Mouse (Mus musculus) heart, embryonic 15.5 days (tissue): Measurements from ENCODE around the gene Dad1. TPM values are rescaled to one million over a fixed set of nuclear protein-coding genes. Genes with fewer than 3 reads are reported as not detected.

Experiments
- ATAC-seq: fragments of 200-750 bp; cut with Nextera tagmentation; replicated peaks from 2 replicates; pipeline ENCODE4 v1.8.0; 2017; ENCODE audit warnings: low read depth, moderate TSS enrichment; ENCODE audit not compliant: insufficient number of reproducible peaks, insufficient read depth, low FRiP score
- H3K27ac ChIP-seq: fragments of 300-500 bp; sonication (generic); 2 replicates; pipeline ENCODE4 v1.5.1; 2015; ENCODE audit warnings: mild to moderate bottlenecking, inconsistent platforms
- H3K27me3 ChIP-seq: fragments of 300-500 bp; sonication (generic); 2 replicates; pipeline ENCODE4 v1.6.1; 2015; ENCODE audit warnings: inconsistent platforms
- H3K36me3 ChIP-seq: fragments of 300-500 bp; sonication (generic); 2 replicates; pipeline ENCODE4 v1.6.1; 2015; ENCODE audit warnings: mild to moderate bottlenecking, inconsistent platforms
- H3K4me1 ChIP-seq: fragments of 300-500 bp; sonication (generic); replicated peaks from 2 replicates; pipeline ENCODE4 v1.6.1; 2015; ENCODE audit warnings: inconsistent platforms
- H3K4me2 ChIP-seq: fragments of 300-500 bp; sonication (generic); 2 replicates; pipeline ENCODE4 v1.6.1; 2015; ENCODE audit warnings: inconsistent platforms, mild to moderate bottlenecking, moderate library complexity
- H3K4me3 ChIP-seq: fragments of 300-500 bp; sonication (generic); 2 replicates; pipeline ENCODE4 v1.5.1; 2015; ENCODE audit warnings: mild to moderate bottlenecking, inconsistent platforms
- H3K9ac ChIP-seq: fragments of 300-500 bp; sonication (generic); 2 replicates; pipeline ENCODE4 v1.6.1; 2015; ENCODE audit warnings: mild to moderate bottlenecking, inconsistent platforms
- H3K9me3 ChIP-seq: fragments of 300-500 bp; sonication (generic); replicated peaks from 2 replicates; pipeline ENCODE4 v1.6.1; 2016; ENCODE audit warnings: inconsistent platforms
- WGBS: fragments of 180-500 bp; shearing (Covaris S2); methylation state at CpG from one replicate; pipeline ENCODE4 v1.1.7; 2015; ENCODE audit warnings: mixed read lengths; 5-methylcytosine and 5-hydroxymethylcytosine counted together
- polyA plus RNA-seq: library from polyadenylated mRNA; unstranded; fragments of >200 nt; fragmentation: Nextera tagmentation; extraction: Ambion mirVana; gene quantifications from 2 replicates; pipeline ENCODE4 v1.2.1, GENCODE M21; 2015

Gene Dad1
- polyA plus RNA-seq, 1 experiment from 2014 or later: 362 TPM

GRCm38 (mm10) chr14:54214901-54215300 is 39.0 kb downstream of the Dad1 start:
- ATAC-seq: 0 out of 2 replicates have a peak, but pooled peaks have one; percentile 29
- H3K27me3 ChIP-seq: no peaks in the 10 kb centered on the region
- no peaks in the 10 kb centered on the region for H3K36me3 ChIP-seq
- WGBS: 54% methylated on average over 10 of the region's 10 CpGs
- no peak overlapping the region for H3K4me3 ChIP-seq
- no peak overlapping the region for H3K4me2 ChIP-seq
- H3K9ac ChIP-seq: no peak overlapping the region
- no peaks in the 10 kb centered on the region for H3K9me3 ChIP-seq
- peaks cover 6% of the 10 kb centered on the region; the same call in 1 of the 2 replicates for H3K4me1 ChIP-seq
- H3K27ac ChIP-seq: peak overlapping the region; percentile 59

- H3K4me1 ChIP-seq: peaks cover 6% of the 10 kb centered on the region; the same call in 1 of the 2 replicates
- H3K9ac ChIP-seq: no peak overlapping the region
- H3K27me3 ChIP-seq: no peaks in the 10 kb centered on the region
- ATAC-seq: 0 out of 2 replicates have a peak, but pooled peaks have one; percentile 20
- peak overlapping the region; percentile 59 for H3K27ac ChIP-seq
- no peak overlapping the region for H3K4me3 ChIP-seq
- 30% methylated on average over 2 of the region's 2 CpGs for WGBS
- no peaks in the 10 kb centered on the region for H3K9me3 ChIP-seq
- no peak overlapping the region for H3K4me2 ChIP-seq
- no peaks in the 10 kb centered on the region for H3K36me3 ChIP-seq
Observed at GRCm38 (mm10) chr14:54214477-54214876, 39.4 kb downstream of the Dad1 start.

- no peak overlapping the region for H3K27ac ChIP-seq
- H3K4me3 ChIP-seq: no peak overlapping the region
- peaks cover 6% of the 10 kb centered on the region; the same call in 1 of the 2 replicates for H3K4me1 ChIP-seq
- 72% methylated on average over 2 of the region's 2 CpGs for WGBS
- ATAC-seq: no peak
- H3K9ac ChIP-seq: no peak overlapping the region
- no peak overlapping the region for H3K4me2 ChIP-seq
- H3K36me3 ChIP-seq: no peaks in the 10 kb centered on the region
- no peaks in the 10 kb centered on the region for H3K9me3 ChIP-seq
- H3K27me3 ChIP-seq: no peaks in the 10 kb centered on the region
Observed at GRCm38 (mm10) chr14:54213734-54214133, 40.2 kb downstream of the Dad1 start.

- Histone ChIP-seq H3K4me2 (no peak overlapping the region), H3K27ac (no peak overlapping the region), H3K4me3 (no peak overlapping the region), H3K27me3 (no peaks in the 10 kb centered on the region), H3K36me3 (no peaks in the 10 kb centered on the region), H3K9ac (no peak overlapping the region), H3K9me3 (no peaks in the 10 kb centered on the region), H3K4me1 (peaks cover 19% of the 10 kb centered on the region; the same call in 1 of the 2 replicates)
- WGBS: 87% methylated on average over 5 of the region's 5 CpGs
- ATAC-seq: no peak
Observed at GRCm38 (mm10) chr14:54211755-54212154, 42.1 kb downstream of the Dad1 start.

- Histone ChIP-seq H3K36me3 (no peaks in the 10 kb centered on the region), H3K27ac (no peak overlapping the region), H3K4me3 (no peak overlapping the region), H3K9me3 (no peaks in the 10 kb centered on the region), H3K4me1 (peaks cover 19% of the 10 kb centered on the region; the same call in 1 of the 2 replicates), H3K9ac (no peak overlapping the region), H3K27me3 (no peaks in the 10 kb centered on the region), H3K4me2 (no peak overlapping the region)
- 87% methylated on average over 8 of the region's 8 CpGs for WGBS
- no peak for ATAC-seq
Observed at GRCm38 (mm10) chr14:54211199-54211598, 42.7 kb downstream of the Dad1 start.

GRCm38 (mm10) chr14:54210401-54210800 is 43.5 kb downstream of the Dad1 start:
- WGBS: 89% methylated on average over 2 of the region's 2 CpGs
- Histone ChIP-seq H3K27me3 (no peaks in the 10 kb centered on the region), H3K27ac (no peak overlapping the region), H3K4me3 (no peak overlapping the region), H3K4me1 (peaks cover 19% of the 10 kb centered on the region; the same call in 1 of the 2 replicates), H3K36me3 (no peaks in the 10 kb centered on the region), H3K9ac (no peak overlapping the region), H3K4me2 (no peak overlapping the region), H3K9me3 (no peaks in the 10 kb centered on the region)
- no peak for ATAC-seq

- H3K36me3 ChIP-seq: no peaks in the 10 kb centered on the region
- 76% methylated on average over 5 of the region's 5 CpGs for WGBS
- no peak overlapping the region for H3K27ac ChIP-seq
- H3K4me2 ChIP-seq: no peak overlapping the region
- ATAC-seq: no peak
- H3K9ac ChIP-seq: no peak overlapping the region
- no peaks in the 10 kb centered on the region for H3K27me3 ChIP-seq
- H3K4me1 ChIP-seq: peaks cover 17% of the 10 kb centered on the region; the same call in 1 of the 2 replicates
- H3K4me3 ChIP-seq: no peak overlapping the region
- H3K9me3 ChIP-seq: no peaks in the 10 kb centered on the region
Observed at GRCm38 (mm10) chr14:54209932-54210331, 44.0 kb downstream of the Dad1 start.

- Histone ChIP-seq H3K4me1 (peaks cover 18% of the 10 kb centered on the region), H3K4me2 (no peak overlapping the region), H3K36me3 (no peaks in the 10 kb centered on the region), H3K27ac (no peak overlapping the region), H3K4me3 (no peak overlapping the region), H3K9me3 (no peaks in the 10 kb centered on the region), H3K27me3 (no peaks in the 10 kb centered on the region), H3K9ac (no peak overlapping the region)
- WGBS: 55% methylated on average over 6 of the region's 6 CpGs
- no peak for ATAC-seq
Observed at GRCm38 (mm10) chr14:54208741-54209140, 45.2 kb downstream of the Dad1 start.

- no peak overlapping the region for H3K4me3 ChIP-seq
- no peak overlapping the region for H3K4me2 ChIP-seq
- H3K9me3 ChIP-seq: no peaks in the 10 kb centered on the region
- H3K36me3 ChIP-seq: no peaks in the 10 kb centered on the region
- 42% methylated on average over 5 of the region's 5 CpGs for whole genome bisulfite sequencing
- no peak for ATAC-seq
- H3K27ac ChIP-seq: no peak overlapping the region
- no peaks in the 10 kb centered on the region for H3K27me3 ChIP-seq
- no peak overlapping the region for H3K9ac ChIP-seq
- H3K4me1 ChIP-seq: peaks cover 18% of the 10 kb centered on the region
Observed at GRCm38 (mm10) chr14:54207924-54208323, 46.0 kb downstream of the Dad1 start.

GRCm38 (mm10) chr14:54206750-54207550 is 47.0 kb downstream of the Dad1 start:
- no peak for ATAC-seq
- Histone ChIP-seq H3K4me2 (no peak overlapping the region), H3K4me3 (no peak overlapping the region), H3K4me1 (peaks cover 18% of the 10 kb centered on the region), H3K36me3 (no peaks in the 10 kb centered on the region), H3K27ac (0 out of 2 replicates have a peak overlapping the region, but pooled peaks have one; percentile 14), H3K9me3 (no peaks in the 10 kb centered on the region), H3K27me3 (no peaks in the 10 kb centered on the region), H3K9ac (no peak overlapping the region)
- 45% methylated on average over 15 of the region's 15 CpGs for WGBS

GRCm38 (mm10) chr14:54206309-54206708 is 47.6 kb downstream of the Dad1 start:
- no peak for ATAC-seq
- WGBS: 75% methylated on average over 5 of the region's 5 CpGs
- H3K36me3 ChIP-seq: no peaks in the 10 kb centered on the region

GRCm38 (mm10) chr14:54205904-54206303 is 48.0 kb downstream of the Dad1 start:
- ATAC-seq: no peak
- H3K4me1 ChIP-seq: peaks cover 18% of the 10 kb centered on the region
- no peaks in the 10 kb centered on the region for H3K27me3 ChIP-seq
- no peak overlapping the region for H3K4me2 ChIP-seq
- no peaks in the 10 kb centered on the region for H3K9me3 ChIP-seq
- H3K36me3 ChIP-seq: no peaks in the 10 kb centered on the region
- no peak overlapping the region for H3K9ac ChIP-seq
- 62% methylated on average over 6 of the region's 6 CpGs for WGBS
- H3K27ac ChIP-seq: no peak overlapping the region
- no peak overlapping the region for H3K4me3 ChIP-seq

More at GRCm38 (mm10) chr14:54206309-54206708, 47.6 kb downstream of the Dad1 start:
- H3K9ac ChIP-seq: no peak overlapping the region
- H3K27ac ChIP-seq: no peak overlapping the region
- H3K4me2 ChIP-seq: no peak overlapping the region
- peaks cover 18% of the 10 kb centered on the region for H3K4me1 ChIP-seq
- no peaks in the 10 kb centered on the region for H3K27me3 ChIP-seq
- H3K4me3 ChIP-seq: no peak overlapping the region
- H3K9me3 ChIP-seq: no peaks in the 10 kb centered on the region
